Mouse (Mus musculus): ENCODE results near the gene Crlf1.

Crlf1 gene

GRCm38 (mm10) chr8:70492664-70493640 lies at the start of gene Crlf1:
TSS of gene Crlf1 (plus strand) at chr8:70493158.
- no peak for DNase-seq (ENCODE audit: low read depth in 2 of 2, low spot score in 2 of 2)

- DNase-seq (ENCODE audit: low read depth in 2 of 2, low spot score in 2 of 2) = no peak
Observed at GRCm38 (mm10) chr8:70443326-70443725, 49.6 kb upstream of the Crlf1 start.

GRCm38 (mm10) chr8:70445988-70446387 lies 47.0 kb upstream of the Crlf1 start:
- DNase-seq (ENCODE audit: low read depth in 2 of 2, low spot score in 2 of 2) = no peak

DNA sequence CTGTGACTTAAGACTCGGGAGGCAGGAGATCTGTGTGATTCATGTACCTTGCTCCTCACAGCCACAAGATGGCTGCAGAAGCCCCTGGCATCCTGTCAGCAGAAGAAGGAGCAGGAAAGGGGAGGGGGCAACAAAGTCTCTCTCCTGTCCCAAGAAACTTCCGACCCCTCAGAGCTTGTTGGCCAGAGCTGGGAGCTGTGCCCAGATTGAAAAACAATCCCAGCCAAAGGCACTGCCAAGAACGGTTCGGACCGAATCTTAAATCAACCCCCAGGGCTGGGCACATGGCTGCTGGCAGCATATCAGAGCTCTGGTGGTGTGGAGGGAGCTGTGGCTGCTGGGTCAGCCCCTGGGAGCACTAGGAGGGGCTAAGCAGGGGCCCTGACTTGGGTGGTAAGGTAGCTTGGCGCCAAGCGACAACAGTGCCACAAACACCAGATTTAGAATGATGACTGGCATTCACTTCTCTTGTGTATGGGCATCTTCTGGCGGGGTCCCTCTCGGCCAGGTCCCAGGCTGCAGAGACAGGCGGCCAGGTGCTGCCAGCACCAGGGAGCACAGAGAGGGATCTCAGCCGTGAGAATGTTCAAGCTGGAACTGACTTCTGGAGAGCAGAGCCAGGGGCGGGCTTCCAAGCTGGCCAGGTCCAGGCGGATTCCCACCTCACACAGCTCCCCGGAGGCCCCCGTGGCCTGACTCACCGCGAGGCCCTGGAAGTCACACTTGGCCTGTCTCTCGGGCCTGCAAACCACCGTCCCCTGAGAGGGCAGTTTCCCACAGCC lies 45.1 kb upstream of the Crlf1 start:
- no peak for DNase-seq (ENCODE audit: low read depth in 2 of 2, low spot score in 2 of 2)

- DNase-seq (ENCODE audit: low read depth in 2 of 2, low spot score in 2 of 2) = no peak
Observed at GRCm38 (mm10) chr8:70452196-70452966, 40.6 kb upstream of the Crlf1 start.

GRCm38 (mm10) chr8:70453852-70454251 lies 39.1 kb upstream of the Crlf1 start:
- no peak for DNase-seq (ENCODE audit: low read depth in 2 of 2, low spot score in 2 of 2)

GRCm38 (mm10) chr8:70456996-70457395 lies 36.0 kb upstream of the Crlf1 start:
- no peak for DNase-seq (ENCODE audit: low read depth in 2 of 2, low spot score in 2 of 2)

GRCm38 (mm10) chr8:70457882-70458281 lies 35.1 kb upstream of the Crlf1 start:
- DNase-seq (ENCODE audit: low read depth in 2 of 2, low spot score in 2 of 2) = no peak

DNA sequence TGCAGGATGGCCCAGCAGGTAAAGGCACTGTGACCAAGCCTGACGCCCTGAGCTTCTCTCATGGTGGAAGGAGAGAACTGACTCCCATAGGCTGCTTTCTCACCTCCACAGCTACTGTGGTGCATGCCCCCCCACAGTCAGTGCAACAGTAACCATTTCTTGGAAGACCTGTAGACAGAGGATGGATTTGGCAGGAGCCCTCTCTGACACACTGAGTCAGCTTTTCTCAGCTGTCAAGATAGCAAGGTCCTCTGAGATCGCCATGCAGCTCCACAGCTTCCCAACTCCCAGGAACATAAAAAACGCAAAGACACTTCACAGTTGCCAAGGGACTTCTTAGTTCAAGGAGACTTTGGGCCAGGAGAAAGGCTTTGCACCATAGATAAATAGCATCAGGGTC lies 34.5 kb upstream of the Crlf1 start:
- DNase-seq (ENCODE audit: low read depth in 2 of 2, low spot score in 2 of 2) = no peak

DNA sequence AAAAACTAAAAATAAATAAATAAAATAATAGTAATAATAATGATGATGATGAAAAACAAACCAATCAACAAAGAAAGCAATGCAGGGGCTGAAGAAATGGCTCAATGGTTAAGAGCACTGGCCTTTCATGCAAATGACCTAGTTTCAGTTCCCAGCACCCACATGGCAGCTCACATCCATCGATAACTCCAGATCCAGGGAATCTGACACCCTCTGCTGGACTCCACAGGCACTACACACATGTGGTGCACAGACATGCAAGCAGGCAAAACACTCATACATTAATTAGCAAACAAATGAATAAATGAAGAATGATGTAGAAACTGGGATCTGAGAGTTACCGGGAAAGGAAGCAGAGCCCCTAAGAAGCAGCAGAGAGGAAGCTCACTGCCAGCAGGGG lies 33.3 kb upstream of the Crlf1 start:
- DNase-seq (ENCODE audit: low read depth in 2 of 2, low spot score in 2 of 2) = no peak

DNA sequence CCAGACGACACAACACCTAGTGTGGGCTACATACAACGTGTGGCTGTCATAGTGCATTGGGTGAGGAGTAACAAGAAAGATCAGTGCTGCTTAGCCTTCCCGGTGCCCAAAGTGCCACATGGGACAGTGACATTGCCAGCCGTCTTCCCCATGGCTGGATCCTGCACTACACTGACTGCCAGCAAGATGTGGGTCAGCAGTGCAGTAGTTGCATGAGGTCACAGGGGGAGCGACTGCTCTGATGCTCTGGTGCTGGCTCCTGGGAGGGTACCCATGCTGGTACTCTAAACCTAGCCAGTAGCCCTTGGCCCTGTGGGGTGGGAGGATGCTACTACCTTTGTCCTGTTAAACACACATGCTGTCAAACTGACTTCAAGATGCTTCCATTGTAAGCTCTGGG lies 32.8 kb upstream of the Crlf1 start:
- DNase-seq (ENCODE audit: low read depth in 2 of 2, low spot score in 2 of 2) = no peak

DNA sequence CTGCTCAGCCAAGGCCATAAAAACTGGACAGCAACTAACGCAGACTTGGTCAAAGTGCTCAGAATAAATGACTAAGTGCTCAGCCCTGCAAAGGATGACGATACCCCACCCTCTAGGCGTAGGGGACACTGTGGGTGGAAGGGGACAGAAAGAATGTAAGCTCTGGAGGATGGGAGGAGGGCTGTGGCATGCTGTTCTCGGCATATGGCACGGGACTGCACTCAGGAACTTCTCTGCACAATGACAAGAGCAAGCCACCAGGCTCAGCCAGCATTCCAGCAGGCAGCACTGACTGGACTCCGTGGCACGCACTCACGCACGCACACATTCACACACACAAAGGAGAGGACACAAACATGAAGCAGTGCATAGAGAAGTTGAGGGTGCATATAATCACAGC lies 32.4 kb upstream of the Crlf1 start:
- no peak for DNase-seq (ENCODE audit: low read depth in 2 of 2, low spot score in 2 of 2)

DNA sequence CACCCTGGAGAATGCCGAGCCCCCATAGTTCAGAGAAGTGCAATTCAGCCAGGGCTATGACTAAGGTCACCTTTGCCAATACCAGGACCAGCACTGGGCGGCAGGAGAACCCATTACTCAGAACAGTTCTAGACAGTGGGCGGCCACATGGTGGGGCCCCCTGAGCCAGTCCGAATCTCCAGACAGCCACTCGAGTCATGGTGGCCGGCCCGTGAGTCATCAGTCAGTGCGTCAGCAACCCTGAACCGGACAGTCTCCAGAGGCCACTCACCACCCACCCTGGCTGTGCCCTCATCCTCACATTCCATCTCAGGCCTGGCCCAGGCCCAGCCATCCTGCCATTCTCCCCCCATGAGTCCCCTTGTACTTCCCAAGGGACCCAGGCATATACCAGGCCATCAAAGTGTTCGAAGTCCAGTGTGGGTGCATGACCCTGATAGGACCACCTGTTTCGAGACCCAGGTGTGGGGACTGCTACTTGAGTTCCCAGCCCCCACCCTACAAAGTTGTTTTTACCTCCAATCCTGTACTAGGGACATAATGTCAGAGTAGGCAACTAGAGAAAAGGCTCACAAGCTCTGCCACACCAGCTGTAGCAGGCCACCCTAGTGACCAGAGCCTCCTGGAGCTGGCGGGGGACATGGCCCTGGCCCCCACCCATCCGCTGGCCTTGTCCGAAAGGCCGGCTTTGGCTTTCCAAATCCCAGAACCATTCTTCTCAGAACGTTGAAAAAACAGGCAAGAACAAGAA lies 31.0 kb upstream of the Crlf1 start:
- no peak for DNase-seq (ENCODE audit: low read depth in 2 of 2, low spot score in 2 of 2)

DNA sequence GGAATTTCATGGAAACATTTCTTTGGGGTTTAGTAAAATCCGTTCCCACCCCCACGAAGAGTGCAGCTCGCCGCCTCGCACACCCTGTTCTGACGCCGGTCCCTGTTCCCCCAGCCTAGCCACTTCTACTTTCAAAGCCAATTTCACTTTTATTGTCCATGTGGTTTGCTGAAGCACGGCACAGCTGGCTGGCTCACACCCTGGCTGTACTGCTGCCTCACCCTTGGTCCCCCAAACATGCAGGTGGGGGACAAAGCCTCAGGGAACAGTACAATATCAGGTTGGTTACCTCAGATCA lies 30.5 kb upstream of the Crlf1 start:
- DNase-seq (ENCODE audit: low read depth in 2 of 2, low spot score in 2 of 2) = no peak

GRCm38 (mm10) chr8:70463306-70463705 lies 29.7 kb upstream of the Crlf1 start:
- DNase-seq (ENCODE audit: low read depth in 2 of 2, low spot score in 2 of 2) = no peak

DNA sequence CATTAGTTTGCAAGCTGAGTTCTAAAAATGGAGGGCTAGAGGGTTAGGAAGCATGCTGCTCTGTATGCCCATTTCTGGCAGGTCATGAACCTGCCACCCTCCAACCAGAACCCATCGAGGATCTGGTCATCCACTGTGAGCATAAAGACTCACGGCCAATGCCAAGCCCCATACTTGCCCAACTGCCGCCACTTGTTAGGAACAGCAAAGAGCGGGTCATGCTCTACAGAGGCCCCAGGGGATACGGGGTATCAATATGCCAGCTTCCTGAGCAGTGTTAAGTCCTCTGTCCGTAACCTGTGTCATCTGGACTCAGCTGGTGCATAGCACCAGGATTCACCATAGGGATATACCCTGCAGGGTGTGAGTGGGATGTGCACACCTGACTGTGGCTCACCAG lies 28.8 kb upstream of the Crlf1 start:
- no peak for DNase-seq (ENCODE audit: low read depth in 2 of 2, low spot score in 2 of 2)

DNA sequence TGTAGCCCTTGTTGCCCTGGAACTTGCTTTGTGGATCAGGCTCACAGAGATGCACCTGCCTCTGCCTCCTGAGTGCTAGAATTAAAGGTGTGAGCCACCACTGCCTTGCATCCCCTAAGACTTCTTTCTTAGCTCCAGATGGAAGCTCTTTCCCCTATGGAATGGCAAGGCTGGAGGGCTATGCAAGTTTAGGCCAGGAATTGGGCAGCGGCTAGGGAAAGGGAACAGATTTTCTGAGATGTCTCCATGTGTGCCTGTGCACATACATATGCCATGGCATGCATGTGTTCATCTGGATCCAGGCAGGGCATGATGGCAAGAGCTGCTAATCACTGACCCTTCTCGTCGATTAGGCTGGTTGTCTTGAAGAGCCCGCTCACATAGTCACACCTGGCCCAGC lies 27.3 kb upstream of the Crlf1 start:
- no peak for DNase-seq (ENCODE audit: low read depth in 2 of 2, low spot score in 2 of 2)

GRCm38 (mm10) chr8:70466305-70466704 lies 26.7 kb upstream of the Crlf1 start:
- DNase-seq (ENCODE audit: low read depth in 2 of 2, low spot score in 2 of 2) = no peak

GRCm38 (mm10) chr8:70466771-70467170 lies 26.2 kb upstream of the Crlf1 start:
- no peak for DNase-seq (ENCODE audit: low read depth in 2 of 2, low spot score in 2 of 2)

DNA sequence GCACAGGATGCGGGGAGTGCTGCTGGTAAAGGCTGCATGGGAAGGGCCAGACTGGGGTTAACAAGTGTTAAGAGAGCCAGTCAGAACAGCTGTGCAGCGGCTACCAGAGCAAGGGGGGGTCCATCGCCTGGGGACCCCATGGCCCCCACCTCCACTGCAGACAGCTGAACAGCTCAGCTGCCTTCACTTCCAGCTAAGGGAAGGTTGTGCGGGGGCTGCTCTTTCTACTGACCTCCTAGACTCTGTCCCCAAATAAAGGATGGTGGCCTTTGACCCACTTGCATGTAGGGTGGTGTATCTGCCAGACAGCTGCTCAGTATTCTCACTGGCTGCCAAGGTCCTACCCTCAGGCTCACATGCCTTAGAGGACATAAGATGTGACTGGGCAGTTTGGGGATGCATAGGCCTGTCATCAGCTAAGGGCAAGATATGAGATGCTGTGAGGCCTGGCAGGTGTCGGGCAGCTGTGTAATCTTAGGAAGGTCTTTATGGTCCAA lies 25.7 kb upstream of the Crlf1 start:
- DNase-seq (ENCODE audit: low read depth in 2 of 2, low spot score in 2 of 2) = no peak

DNA sequence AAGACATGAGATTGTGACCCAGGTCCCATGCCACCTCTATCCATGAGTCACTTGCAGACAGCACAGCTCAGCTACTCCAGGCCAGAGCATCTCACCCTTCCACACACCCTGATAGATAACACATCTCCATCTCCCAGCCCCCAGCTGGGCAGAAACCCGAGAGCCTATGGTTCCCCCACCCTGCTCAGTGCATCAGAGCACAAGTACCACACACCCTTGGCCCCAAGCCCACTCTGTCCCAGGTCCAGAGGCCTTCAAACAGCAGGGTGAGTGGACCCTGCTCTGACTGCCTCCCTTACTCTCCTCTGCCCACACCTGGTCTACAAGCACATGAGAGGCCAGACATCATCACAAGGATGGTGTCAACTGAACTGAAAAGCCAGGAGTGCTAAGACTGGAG lies 25.1 kb upstream of the Crlf1 start:
- no peak for DNase-seq (ENCODE audit: low read depth in 2 of 2, low spot score in 2 of 2)
